Mouse (Mus musculus) MEL (cell line): ENCODE data around the gene Hrasls5.

ENCODE experiments used
- HCFC1 ChIP-seq: IDR thresholded peaks from 2 replicates; pipeline ENCODE4 v1.6.1; 2012; ENCODE audit warnings: low read depth, mild to moderate bottlenecking, inconsistent platforms, low read length, improper control_type of control experiment, moderate library complexity
- POLR2A ChIP-seq, 2 experiments: IDR thresholded peaks; 2 replicates each; pipeline ENCODE4 v1.6.1; 2011 to 2012; ENCODE audit warnings: low read length in 2 of 2, mild to moderate bottlenecking in 2 of 2, control low read depth in 1 of 2, improper control_type of control experiment in 1 of 2, low read depth in 1 of 2, moderate library complexity in 1 of 2; ENCODE audit not compliant: control insufficient read depth in 1 of 2, insufficient read depth in 1 of 2, poor library complexity in 1 of 2
- POLR2AphosphoS5 ChIP-seq: IDR thresholded peaks from 2 replicates; pipeline ENCODE4 v1.6.1; 2012; ENCODE audit warnings: low read depth, borderline replicate concordance, mild to moderate bottlenecking, inconsistent platforms, low read length, moderate library complexity, mixed read lengths

- TF ChIP-seq POLR2AphosphoS5 = no peak
- TF ChIP-seq POLR2A (IDR thresholded peaks at IDR 0.05; ENCODE audit: control insufficient read depth in 1 of 2, insufficient read depth in 1 of 2, low read depth in 1 of 2, low read length in 2 of 2, poor library complexity in 1 of 2) = no peak
- TF ChIP-seq HCFC1 = no peak
Measured at GRCm38 (mm10) chr19:7613151-7613550, 810 bp downstream of the Hrasls5 start.
